Mouse (Mus musculus) spleen, adult 2 months (tissue): ENCODE data around the gene Pcp4l1. TPM values are rescaled to one million over a fixed set of nuclear protein-coding genes. Genes with fewer than 3 reads are reported as not detected.
"Not testable (repeated sequence)": the region's sequence is repeated elsewhere in the genome, so short reads cannot be mapped to it uniquely, and the experiment has no call there.

Experiments
- DNase-seq, 2 experiments: peaks; one replicate each; pipeline versions ENCODE4 v3.0.0 to v3.0.0-alpha.2; 2012 to 2021; ENCODE audit warnings: low spot score in 2 of 2, low read depth in 1 of 2
- H3K27ac ChIP-seq: fragments of 200-500 bp; 2 replicates; pipeline ENCODE4 v1.5.1; 2012; ENCODE audit warnings: low read length, inconsistent platforms; ENCODE audit not compliant: insufficient read depth
- H3K27me3 ChIP-seq: fragments of 200-500 bp; 2 replicates; pipeline ENCODE4 v1.6.1; 2012; ENCODE audit warnings: mild to moderate bottlenecking, moderate library complexity, low read length, inconsistent platforms; ENCODE audit not compliant: control insufficient read depth, insufficient read depth
- H3K36me3 ChIP-seq: fragments of 200-500 bp; 2 replicates; pipeline ENCODE4 v1.6.1; 2012; ENCODE audit warnings: mild to moderate bottlenecking, low read length, inconsistent platforms; ENCODE audit not compliant: control insufficient read depth, insufficient read depth
- H3K4me1 ChIP-seq: fragments of 200-500 bp; 2 replicates; pipeline ENCODE4 v1.6.1; 2011; ENCODE audit warnings: inconsistent platforms; ENCODE audit not compliant: control insufficient read depth, insufficient read depth, insufficient read length
- H3K4me3 ChIP-seq: fragments of 200-500 bp; 2 replicates; pipeline ENCODE4 v1.5.1; 2011; ENCODE audit warnings: mild to moderate bottlenecking, inconsistent platforms; ENCODE audit not compliant: insufficient read depth, insufficient read length; ENCODE audit errors: extremely low read depth
- CTCF ChIP-seq: fragments of 200-500 bp; IDR thresholded peaks from 2 replicates; pipeline ENCODE4 v1.5.1; 2011; ENCODE audit warnings: mild to moderate bottlenecking, inconsistent platforms; ENCODE audit not compliant: insufficient read depth, insufficient read length, insufficient replicate concordance; ENCODE audit errors: extremely low read depth
- POLR2A ChIP-seq: fragments of 200-500 bp; IDR thresholded peaks from 2 replicates; pipeline ENCODE4 v1.6.1; 2011; ENCODE audit warnings: low read depth, low read length, inconsistent platforms
- WGBS: fragments of 180-500 bp; shearing (Covaris S2); methylation state at CpG from one replicate; pipeline ENCODE4 v1.1.7; 2018; 5-methylcytosine and 5-hydroxymethylcytosine counted together
- polyA plus RNA-seq: library from polyadenylated mRNA; depleted of rRNA; stranded (reverse); fragments of >200 nt; gene quantifications from 2 replicates; pipeline ENCODE4 v1.2.3, GENCODE M21; 2012

The Pcp4l1 gene
- polyA plus RNA-seq, 1 experiment: 4.4 TPM

DNA sequence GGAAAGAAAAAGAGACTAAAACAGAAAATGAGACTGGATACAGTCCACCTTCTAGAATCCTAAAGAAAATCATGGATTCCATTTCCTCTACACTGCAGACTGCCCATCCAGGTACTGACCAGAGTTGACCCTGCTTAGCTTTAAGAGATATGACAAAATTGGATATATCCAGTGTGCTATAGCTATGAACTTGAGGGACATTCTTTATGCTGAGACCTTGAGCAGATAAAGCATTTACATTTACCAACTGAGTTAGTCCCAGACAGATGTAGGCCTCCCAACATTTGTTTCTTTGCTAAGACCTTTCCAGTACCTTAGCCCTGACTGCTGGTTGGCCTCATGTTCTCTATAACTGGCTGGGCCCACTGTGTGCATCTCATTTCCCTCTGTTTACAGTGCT is 38.1 kb downstream of the Pcp4l1 start:
- DNase-seq: no peak
- Histone ChIP-seq H3K27ac (no peak overlapping the region), H3K4me1 (no peaks in the 10 kb centered on the region), H3K36me3 (no peaks in the 10 kb centered on the region), H3K27me3 (no peaks in the 10 kb centered on the region), H3K4me3 (no peak overlapping the region)
- TF ChIP-seq CTCF (no peak), POLR2A (no peak)

DNA sequence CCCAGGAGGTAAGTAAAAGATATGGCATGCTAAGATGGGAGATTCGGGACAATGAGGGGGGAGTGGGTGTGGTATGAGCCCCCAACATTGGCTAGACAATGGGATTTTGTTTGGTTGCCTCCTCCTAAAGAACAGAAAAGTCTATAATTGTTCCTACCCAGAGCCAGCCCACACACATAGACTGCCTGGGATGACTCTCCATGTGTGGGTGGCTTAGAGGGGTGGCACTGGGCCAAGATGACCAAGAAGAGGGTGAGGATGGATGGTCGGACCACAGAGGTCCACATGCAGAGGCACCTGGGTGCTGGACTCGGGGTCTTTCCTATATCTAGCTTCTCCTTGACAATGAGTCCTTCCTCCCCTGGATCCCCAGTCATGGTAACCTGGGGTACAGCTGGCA is 39.4 kb downstream of the Pcp4l1 start:
- no peak overlapping the region for H3K27ac ChIP-seq
- H3K4me3 ChIP-seq: no peak overlapping the region
- TF ChIP-seq POLR2A (no peak), CTCF (no peak)
- H3K4me1 ChIP-seq: no peaks in the 10 kb centered on the region
- no peaks in the 10 kb centered on the region for H3K36me3 ChIP-seq
- 76% methylated on average over 3 of the region's 3 CpGs for WGBS
- H3K27me3 ChIP-seq: no peaks in the 10 kb centered on the region
- DNase-seq: no peak

DNA sequence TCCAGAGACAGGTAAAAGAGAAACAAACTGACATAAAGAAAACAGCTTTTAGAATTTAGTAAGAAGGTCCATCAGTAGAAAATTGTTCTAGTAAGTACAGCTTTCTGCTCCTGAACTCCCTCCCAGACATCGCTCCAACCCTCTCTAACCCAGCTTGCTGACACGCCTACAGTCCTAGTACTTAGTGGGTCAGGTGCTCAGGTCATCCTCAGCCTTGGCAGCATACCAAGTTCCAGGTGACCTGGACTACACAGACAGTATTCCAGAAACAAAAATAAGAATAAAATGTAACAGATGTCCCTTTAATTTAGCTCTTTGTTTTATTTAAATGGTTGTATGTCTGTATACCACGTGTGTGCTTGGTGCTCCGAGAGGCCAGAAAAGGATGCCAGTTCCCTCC is 44.1 kb downstream of the Pcp4l1 start:
- TF ChIP-seq POLR2A (no peak), CTCF (no peak)
- H3K4me1 ChIP-seq: peaks cover 4% of the 10 kb centered on the region
- no peaks in the 10 kb centered on the region for H3K27me3 ChIP-seq
- DNase-seq: no peak
- no peak overlapping the region for H3K4me3 ChIP-seq
- H3K27ac ChIP-seq: no peak overlapping the region
- H3K36me3 ChIP-seq: no peaks in the 10 kb centered on the region
- WGBS: 92% methylated on average over 4 of the region's 4 CpGs

DNA sequence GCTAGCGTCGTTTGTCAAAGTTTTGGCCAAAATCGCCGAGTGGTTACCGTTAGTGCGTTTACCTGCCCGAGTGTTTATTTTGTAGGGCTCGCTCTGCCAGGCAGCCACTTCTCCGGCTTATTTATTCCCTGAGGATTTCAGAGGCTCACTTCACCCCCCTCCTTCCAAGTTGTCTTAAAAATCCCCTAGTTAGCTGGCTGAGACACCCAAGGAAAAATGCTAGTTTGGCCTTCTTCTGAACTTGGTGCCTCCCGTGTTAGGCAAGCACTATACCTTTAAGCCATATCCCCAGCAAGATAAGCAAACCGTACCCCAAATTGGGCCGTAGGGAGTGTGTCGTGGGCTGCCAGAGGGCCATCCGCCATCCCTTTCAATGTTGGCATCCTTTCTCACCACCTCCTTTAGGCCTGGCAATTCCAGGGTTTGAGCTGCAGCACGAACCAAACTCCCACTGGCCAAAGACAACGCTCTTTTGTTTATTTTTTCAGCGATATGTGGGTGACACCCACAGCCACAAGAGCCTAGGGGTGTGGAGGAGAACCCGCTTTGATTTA is 45.2 kb downstream of the Pcp4l1 start:
- peak in 1 of 2 experiments; percentile 7 for DNase-seq
- Histone ChIP-seq H3K27me3 (no peaks in the 10 kb centered on the region), H3K4me1 (peaks cover 4% of the 10 kb centered on the region), H3K4me3 (peak overlapping the region; percentile 62), H3K36me3 (no peaks in the 10 kb centered on the region), H3K27ac (peak overlapping the region; percentile 68)
- 19% methylated on average over 18 of the region's 18 CpGs for WGBS
- no peak for TF ChIP-seq POLR2A
- no peak for TF ChIP-seq CTCF

DNA sequence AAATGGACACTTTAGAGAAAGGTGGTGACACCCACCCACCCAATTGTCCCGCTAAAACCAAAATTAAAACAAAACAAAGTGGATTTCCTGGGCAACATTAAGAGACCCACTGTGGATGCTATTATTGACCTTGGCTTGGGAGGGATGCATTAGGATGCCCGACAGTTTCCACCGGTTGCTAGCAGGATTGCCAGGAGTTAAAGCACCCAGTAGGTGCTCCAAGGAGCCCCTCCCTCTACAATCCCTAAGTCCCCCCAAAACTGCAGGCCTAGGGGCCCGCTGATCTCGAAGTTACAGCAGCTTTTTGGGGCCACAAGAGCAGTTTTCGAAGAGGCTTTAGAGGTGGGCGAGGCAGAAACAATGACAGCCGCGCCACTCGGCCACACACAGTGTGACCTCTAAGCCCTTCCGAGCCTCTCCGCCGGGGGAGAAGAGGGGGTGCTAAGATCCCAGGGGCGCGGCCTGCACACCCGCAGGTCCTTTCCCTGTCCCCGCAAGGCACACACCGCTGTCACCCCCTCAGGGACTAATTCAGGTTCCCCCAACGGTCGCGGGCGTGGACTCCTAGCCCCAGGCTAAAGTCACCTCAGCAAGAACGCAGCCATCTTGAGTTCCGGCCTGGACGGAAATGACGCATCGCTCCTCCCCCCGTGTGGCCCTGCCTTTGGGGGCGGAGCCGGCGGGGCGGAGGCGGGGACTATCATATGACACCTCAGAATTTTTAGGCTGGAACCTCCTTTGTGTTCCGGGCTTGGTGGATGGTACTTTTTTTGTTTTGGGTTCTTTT is 45.9 kb downstream of the Pcp4l1 start, which contains the start of the genes Sdhc and Mpz:
TSS of gene Sdhc (minus strand) at position 630 of the 787 bp plus-strand sequence.
TSS of gene Mpz (plus strand) at position 738 of the 787 bp plus-strand sequence.
- peak; percentile 88 to 94 for DNase-seq
- TF ChIP-seq CTCF (no peak), POLR2A (peak; percentile 83)
- H3K4me1 ChIP-seq: peaks cover 4% of the 10 kb centered on the region
- WGBS: under 1% methylated on average over 34 of the region's 34 CpGs
- no peaks in the 10 kb centered on the region for H3K36me3 ChIP-seq
- H3K27me3 ChIP-seq: no peaks in the 10 kb centered on the region
- H3K4me3 ChIP-seq: peak within 1 kb of the TSS; percentile 90
- H3K27ac ChIP-seq: peak within 1 kb of the TSS; percentile 68

DNA sequence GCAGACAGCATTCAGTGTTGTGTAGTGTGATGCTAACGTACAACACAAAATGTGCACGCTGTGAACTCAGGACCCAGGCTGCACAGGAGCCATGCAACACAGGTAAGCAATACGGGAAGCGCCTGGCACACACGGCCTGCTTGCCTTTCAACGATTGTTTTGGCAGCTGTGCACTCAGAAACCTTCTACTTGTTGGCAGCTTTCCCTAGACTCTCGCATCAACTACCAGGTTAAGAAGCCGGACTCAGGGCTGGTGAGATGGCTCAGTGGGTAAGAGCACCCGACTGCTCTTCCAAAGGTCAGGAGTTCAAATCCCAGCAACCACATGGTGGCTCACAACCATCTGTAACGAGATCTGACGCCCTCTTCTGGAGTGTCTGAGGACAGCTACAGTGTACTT is 53.1 kb downstream of the Pcp4l1 start:
- WGBS: 85% methylated on average over 11 of the region's 11 CpGs
- not testable (repeated sequence) for H3K27ac ChIP-seq, DNase-seq, H3K4me1 ChIP-seq, H3K4me3 ChIP-seq, H3K27me3 ChIP-seq
- peaks cover 21% of the 10 kb centered on the region for H3K36me3 ChIP-seq

DNA sequence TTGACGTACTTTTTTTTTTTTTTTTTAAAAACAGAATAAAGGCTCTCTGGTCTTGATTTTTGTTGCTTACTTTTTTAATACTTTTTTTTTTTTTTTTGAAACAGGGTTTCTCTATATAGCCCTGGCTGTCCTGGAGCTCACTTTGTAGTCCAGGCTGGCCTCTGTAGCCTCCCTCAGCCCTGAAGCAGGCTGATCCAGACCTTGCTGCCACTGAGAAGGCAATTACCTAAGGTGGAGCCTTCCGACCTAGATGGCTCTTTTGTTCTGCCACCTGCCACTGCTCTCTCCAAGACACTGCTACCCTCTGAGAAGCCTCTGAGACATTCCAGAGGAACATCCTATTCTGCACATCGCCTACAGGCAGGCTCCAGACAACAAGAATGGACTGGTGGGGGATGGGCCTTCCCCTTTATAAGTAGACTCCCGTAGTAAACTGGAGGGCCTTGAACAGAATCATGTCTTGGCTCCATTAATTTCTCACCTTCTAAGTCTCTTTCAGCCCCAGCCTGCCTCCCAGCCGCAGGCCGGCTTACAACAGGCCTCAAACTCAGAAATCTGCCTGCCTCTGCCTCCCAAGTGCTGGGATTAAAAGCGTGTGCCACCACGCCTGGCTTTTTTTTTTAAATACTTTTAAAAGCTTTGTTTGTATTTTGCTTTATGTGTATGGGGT is 58.4 kb downstream of the Pcp4l1 start:
- DNase-seq, H3K27ac ChIP-seq, H3K4me3 ChIP-seq, H3K4me1 ChIP-seq, H3K27me3 ChIP-seq: not testable (repeated sequence)
- WGBS: 95% methylated on average over 8 of the region's 8 CpGs
- peaks cover 25% of the 10 kb centered on the region for H3K36me3 ChIP-seq
